Mouse (Mus musculus) forebrain, embryonic 12.5 days (tissue): Measurements from ENCODE around the gene Olfr694. TPM values are rescaled to one million over a fixed set of nuclear protein-coding genes. Genes with fewer than 3 reads are reported as not detected.
"Not testable (repeated sequence)": the region's sequence is repeated elsewhere in the genome, so short reads cannot be mapped to it uniquely, and the experiment has no call there.

ENCODE experiments used
- ATAC-seq: fragments of 200-750 bp; cut with Nextera tagmentation; 2 replicates; pipeline ENCODE4 v1.8.0; 2017; ENCODE audit warnings: moderate TSS enrichment; ENCODE audit not compliant: low FRiP score
- H3K27ac ChIP-seq: fragments of 300-500 bp; sonication (generic); 2 replicates; pipeline ENCODE4 v1.5.1; 2016; ENCODE audit warnings: mild to moderate bottlenecking
- H3K27me3 ChIP-seq: fragments of 300-500 bp; sonication (generic); 2 replicates; pipeline ENCODE4 v1.6.1; 2016; ENCODE audit warnings: mild to moderate bottlenecking
- H3K36me3 ChIP-seq: fragments of 300-500 bp; sonication (generic); replicated peaks from 2 replicates; pipeline ENCODE4 v1.6.1; 2016; ENCODE audit warnings: mild to moderate bottlenecking
- H3K4me1 ChIP-seq: fragments of 300-500 bp; sonication (generic); 2 replicates; pipeline ENCODE4 v1.6.1; 2016
- H3K4me2 ChIP-seq: fragments of 300-500 bp; sonication (generic); 2 replicates; pipeline ENCODE4 v1.6.1; 2016; ENCODE audit warnings: mild to moderate bottlenecking, moderate library complexity
- H3K4me3 ChIP-seq: fragments of 300-500 bp; sonication (generic); replicated peaks from 2 replicates; pipeline ENCODE4 v1.5.1; 2016; ENCODE audit warnings: mild to moderate bottlenecking
- H3K9ac ChIP-seq: fragments of 300-500 bp; sonication (generic); 2 replicates; pipeline ENCODE4 v1.6.1; 2016; ENCODE audit warnings: mild to moderate bottlenecking
- H3K9me3 ChIP-seq: fragments of 300-500 bp; sonication (generic); 2 replicates; pipeline ENCODE4 v1.6.1; 2016
- WGBS: fragments of 180-500 bp; shearing (Covaris S2); methylation state at CpG from one replicate; pipeline ENCODE4 v1.1.7; 2016; 5-methylcytosine and 5-hydroxymethylcytosine counted together
- polyA plus RNA-seq: library from polyadenylated mRNA; unstranded; fragments of >200 nt; fragmentation: Nextera tagmentation; extraction: Ambion mirVana; gene quantifications from 2 replicates; pipeline ENCODE4 v1.2.1, GENCODE M21; 2016

Olfr694 gene
- polyA plus RNA-seq = not detected in 2 replicates

DNA sequence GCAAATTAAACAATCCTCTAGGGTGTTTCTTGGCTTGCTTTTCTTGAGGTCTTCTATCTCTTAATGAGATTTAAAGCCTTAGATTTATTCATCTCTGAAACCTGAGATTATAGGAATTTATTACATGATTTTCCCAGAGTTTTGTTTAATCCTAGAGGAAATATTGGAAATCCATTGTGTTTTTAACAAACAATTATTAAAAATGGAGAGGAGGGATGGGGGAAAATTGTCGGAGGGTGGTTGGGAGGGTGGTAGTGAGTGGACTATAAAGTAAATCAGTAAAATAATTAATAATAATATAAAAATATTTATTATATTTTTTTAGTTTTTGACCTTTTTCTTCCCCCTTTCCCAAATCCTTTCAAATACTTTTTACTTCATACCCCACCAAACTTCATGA, at the start of gene Olfr694:
Gene Olfr694 (minus strand): TSS at position 101 of the 400 bp plus-strand sequence.
- Histone ChIP-seq H3K27me3 (no peaks in the 10 kb centered on the region), H3K9me3 (0 out of 2 replicates have a peak, but pooled peaks cover 2% of the 10 kb centered on the region), H3K4me3 (no peak within 1 kb of the TSS), H3K36me3 (no peaks in the 10 kb centered on the region), H3K9ac (no peak within 1 kb of the TSS), H3K4me2 (no peak within 1 kb of the TSS), H3K4me1 (no peaks in the 10 kb centered on the region), H3K27ac (no peak within 1 kb of the TSS)
- WGBS = 95% methylated on average over 1 of the region's 1 CpGs
- ATAC-seq = no peak

DNA sequence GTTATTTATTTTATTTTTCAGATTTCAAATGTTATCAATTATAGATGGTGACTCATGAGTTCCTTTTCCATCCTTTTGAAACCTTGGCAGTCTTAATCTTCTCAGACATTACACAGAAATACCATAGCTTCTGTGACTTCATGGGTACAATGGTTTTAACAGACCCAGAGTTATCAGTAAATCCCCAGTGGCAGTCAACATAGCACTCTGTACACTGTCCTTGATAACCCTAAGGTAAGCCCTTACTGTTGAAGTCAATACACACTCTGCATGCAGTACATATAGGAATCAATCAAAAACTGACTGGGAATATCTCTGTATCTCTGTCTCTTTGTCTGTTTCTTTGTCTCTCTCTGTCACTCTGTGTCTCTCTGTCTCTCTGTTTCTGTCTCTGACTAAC, 45.4 kb upstream of the Olfr694 start:
- no peak for ATAC-seq
- Histone ChIP-seq H3K9ac (no peak overlapping the region), H3K27me3 (no peaks in the 10 kb centered on the region), H3K4me2 (no peak overlapping the region), H3K4me3 (no peak overlapping the region), H3K36me3 (no peaks in the 10 kb centered on the region), H3K9me3 (no peaks in the 10 kb centered on the region; the same call in 1 of the 2 replicates), H3K4me1 (no peaks in the 10 kb centered on the region), H3K27ac (no peak overlapping the region)

DNA sequence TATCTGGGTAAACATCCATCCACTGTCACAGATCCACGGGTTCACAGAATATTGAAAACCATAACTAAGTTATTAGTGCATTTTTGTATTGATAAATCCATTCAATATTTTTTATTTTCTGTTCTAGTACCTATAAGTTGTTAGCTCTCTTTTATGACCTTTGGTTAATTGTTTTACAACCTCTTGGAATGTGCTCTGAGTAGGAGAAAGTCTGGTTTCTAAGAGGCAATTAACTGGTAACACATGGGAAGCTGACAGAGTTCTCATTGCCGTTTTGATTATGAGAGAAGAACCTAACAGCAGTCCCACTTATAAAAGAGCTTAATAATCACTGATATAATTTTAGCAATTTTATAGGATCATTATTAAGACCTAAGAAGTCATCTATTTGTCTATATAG, 42.1 kb upstream of the Olfr694 start:
- Histone ChIP-seq H3K9me3 (no peaks in the 10 kb centered on the region; the same call in 1 of the 2 replicates), H3K36me3 (no peaks in the 10 kb centered on the region), H3K4me1 (no peaks in the 10 kb centered on the region), H3K9ac (no peak overlapping the region), H3K27ac (no peak overlapping the region), H3K4me3 (no peak overlapping the region), H3K4me2 (no peak overlapping the region), H3K27me3 (no peaks in the 10 kb centered on the region)
- WGBS = 80% methylated on average over 2 of the region's 2 CpGs
- no peak for ATAC-seq

GRCm38 (mm10) chr7:106725654-106726053, 34.0 kb upstream of the Olfr694 start:
- WGBS = 87% methylated on average over 2 of the region's 2 CpGs
- not testable (repeated sequence) for H3K4me2 ChIP-seq, H3K27ac ChIP-seq, H3K4me3 ChIP-seq, H3K27me3 ChIP-seq, ATAC-seq, H3K4me1 ChIP-seq, H3K9me3 ChIP-seq, H3K36me3 ChIP-seq, H3K9ac ChIP-seq

DNA sequence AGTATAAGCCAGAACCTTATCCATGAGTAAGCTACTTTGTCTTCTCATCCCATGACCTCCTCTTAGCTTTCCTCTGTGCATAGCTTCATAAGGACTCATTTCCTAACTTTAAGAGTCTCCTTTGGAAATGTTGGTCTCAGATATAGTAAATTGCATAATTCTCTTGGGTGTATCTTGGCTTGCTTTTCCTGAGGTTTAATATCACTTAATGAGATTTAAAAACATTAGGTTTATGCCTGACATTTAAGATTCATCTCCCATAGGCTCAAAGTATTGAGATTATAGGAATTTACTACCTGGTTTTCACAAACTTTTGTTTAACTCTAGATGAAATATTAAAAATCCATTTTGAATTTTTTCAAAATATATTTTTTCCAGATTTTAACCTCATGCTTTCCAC, 24.7 kb upstream of the Olfr694 start, which contains the start of gene Olfr695:
Gene Olfr695 (minus strand): TSS at position 101 of the 400 bp plus-strand sequence.
- Histone ChIP-seq H3K9ac (no peak within 1 kb of the TSS), H3K4me1 (no peaks in the 10 kb centered on the region)

DNA sequence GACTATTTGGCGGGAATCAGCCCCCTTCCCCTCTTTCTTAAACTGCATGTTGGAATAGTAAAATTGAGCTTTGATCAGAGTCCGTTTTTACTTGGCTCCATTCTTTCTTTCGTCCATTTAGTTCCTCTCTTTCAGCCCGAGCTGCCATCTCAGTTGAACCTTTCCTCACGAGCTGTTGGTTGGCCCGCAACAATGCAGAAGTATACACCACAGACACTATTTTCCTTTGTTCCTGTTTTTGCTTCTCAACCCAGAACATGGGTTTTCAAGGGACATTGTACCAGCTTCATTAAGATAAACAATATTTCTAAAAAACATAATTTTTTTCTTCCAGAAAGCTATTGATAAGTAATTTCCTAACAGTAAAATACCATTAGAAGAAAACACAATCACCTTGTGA, 19.8 kb upstream of the Olfr694 start:
- Histone ChIP-seq H3K36me3 (no peaks in the 10 kb centered on the region), H3K27ac (no peak overlapping the region), H3K4me2 (no peak overlapping the region), H3K9me3 (0 out of 2 replicates have a peak, but pooled peaks cover 3% of the 10 kb centered on the region), H3K4me1 (no peaks in the 10 kb centered on the region), H3K9ac (no peak overlapping the region), H3K27me3 (no peaks in the 10 kb centered on the region), H3K4me3 (no peak overlapping the region)
- ATAC-seq = no peak
- WGBS = 87% methylated on average over 6 of the region's 6 CpGs

More for the DNA sequence above, 24.7 kb upstream of the Olfr694 start, which contains the start of gene Olfr695:
- H3K4me3 ChIP-seq = no peak within 1 kb of the TSS
- no peak within 1 kb of the TSS for H3K4me2 ChIP-seq
- H3K36me3 ChIP-seq = no peaks in the 10 kb centered on the region
- ATAC-seq = no peak
- H3K27me3 ChIP-seq = no peaks in the 10 kb centered on the region
- no peaks in the 10 kb centered on the region for H3K9me3 ChIP-seq
- H3K27ac ChIP-seq = no peak within 1 kb of the TSS

DNA sequence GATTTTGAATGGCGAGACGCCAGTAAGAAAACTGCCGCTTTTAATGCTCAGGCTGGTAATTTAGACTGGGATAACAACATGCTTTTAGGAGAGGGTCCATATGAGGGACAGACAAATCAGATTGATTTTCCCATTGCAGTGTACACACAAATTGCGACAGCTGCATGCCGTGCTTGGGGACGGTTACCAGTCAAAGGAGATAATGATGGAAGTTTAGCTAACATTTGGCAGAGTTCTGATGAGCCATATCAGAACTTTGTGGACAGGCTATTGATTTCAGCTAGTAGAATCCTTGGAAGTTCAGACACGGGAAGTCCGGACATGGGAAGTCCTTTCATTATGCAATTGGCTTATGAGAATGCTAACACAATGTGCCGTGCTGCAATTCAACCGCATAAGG, 16.1 kb upstream of the Olfr694 start:
- H3K9me3 ChIP-seq, H3K4me3 ChIP-seq, H3K4me2 ChIP-seq, ATAC-seq, H3K4me1 ChIP-seq, H3K27me3 ChIP-seq, H3K9ac ChIP-seq, H3K36me3 ChIP-seq, H3K27ac ChIP-seq: not testable (repeated sequence)
- WGBS = 90% methylated on average over 10 of the region's 10 CpGs

GRCm38 (mm10) chr7:106696891-106697290, 5.3 kb upstream of the Olfr694 start:
- WGBS = 76% methylated on average over 1 of the region's 1 CpGs
- H3K4me2 ChIP-seq = no peak overlapping the region
- H3K9me3 ChIP-seq = peaks cover 16% of the 10 kb centered on the region; the same call in 1 of the 2 replicates
- no peak for ATAC-seq
- H3K9ac ChIP-seq = no peak overlapping the region
- no peak overlapping the region for H3K4me3 ChIP-seq
- no peak overlapping the region for H3K27ac ChIP-seq
- no peaks in the 10 kb centered on the region for H3K36me3 ChIP-seq
- H3K27me3 ChIP-seq = no peaks in the 10 kb centered on the region
- H3K4me1 ChIP-seq = no peaks in the 10 kb centered on the region

DNA sequence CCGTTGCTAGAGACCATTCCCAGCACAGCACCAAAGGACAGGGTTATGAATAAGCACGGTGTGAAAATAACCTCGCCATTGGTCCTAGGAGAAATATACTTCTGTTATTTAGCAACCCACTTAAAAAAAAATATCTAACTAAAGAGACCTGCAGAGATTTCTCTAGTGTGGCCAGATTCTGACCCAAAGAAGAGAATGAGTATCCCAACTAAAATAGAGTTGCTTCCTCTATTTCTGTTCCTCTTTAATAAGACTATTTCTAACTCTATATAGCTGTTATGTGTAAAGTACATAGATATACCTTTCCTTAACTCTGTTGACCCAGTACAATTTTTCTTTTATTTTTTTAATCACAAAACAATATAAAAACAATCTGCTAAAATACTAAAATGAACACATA, 1.4 kb upstream of the Olfr694 start:
- ATAC-seq = no peak
- no peak overlapping the region for H3K9ac ChIP-seq
- 89% methylated on average over 3 of the region's 3 CpGs for WGBS

GRCm38 (mm10) chr7:106685382-106685781, 6.2 kb downstream of the Olfr694 start:
- WGBS = 83% methylated on average over 2 of the region's 2 CpGs
- H3K9me3 ChIP-seq = no peaks in the 10 kb centered on the region
- no peak overlapping the region for H3K9ac ChIP-seq
- no peak overlapping the region for H3K4me3 ChIP-seq
- H3K27me3 ChIP-seq = no peaks in the 10 kb centered on the region
- ATAC-seq = no peak
- no peaks in the 10 kb centered on the region for H3K4me1 ChIP-seq
- H3K36me3 ChIP-seq = no peaks in the 10 kb centered on the region
- H3K27ac ChIP-seq = no peak overlapping the region
- no peak overlapping the region for H3K4me2 ChIP-seq

More for the DNA sequence above, 1.4 kb upstream of the Olfr694 start:
- H3K4me1 ChIP-seq = no peaks in the 10 kb centered on the region
- no peaks in the 10 kb centered on the region for H3K27me3 ChIP-seq
- 0 out of 2 replicates have a peak, but pooled peaks cover 2% of the 10 kb centered on the region for H3K9me3 ChIP-seq
- no peak overlapping the region for H3K4me2 ChIP-seq
- H3K36me3 ChIP-seq = no peaks in the 10 kb centered on the region
- no peak overlapping the region for H3K27ac ChIP-seq
- H3K4me3 ChIP-seq = no peak overlapping the region

GRCm38 (mm10) chr7:106680484-106680883, 11.1 kb downstream of the Olfr694 start, which contains the start of gene Olfr693:
Gene Olfr693 (minus strand): TSS chr7:106680584.
- no peaks in the 10 kb centered on the region for H3K27me3 ChIP-seq
- no peak within 1 kb of the TSS for H3K9ac ChIP-seq
- no peak for ATAC-seq
- H3K4me3 ChIP-seq = no peak within 1 kb of the TSS
- H3K27ac ChIP-seq = no peak within 1 kb of the TSS
- no peak within 1 kb of the TSS for H3K4me2 ChIP-seq
- no peaks in the 10 kb centered on the region for H3K36me3 ChIP-seq
- H3K4me1 ChIP-seq = no peaks in the 10 kb centered on the region
- H3K9me3 ChIP-seq = no peaks in the 10 kb centered on the region

DNA sequence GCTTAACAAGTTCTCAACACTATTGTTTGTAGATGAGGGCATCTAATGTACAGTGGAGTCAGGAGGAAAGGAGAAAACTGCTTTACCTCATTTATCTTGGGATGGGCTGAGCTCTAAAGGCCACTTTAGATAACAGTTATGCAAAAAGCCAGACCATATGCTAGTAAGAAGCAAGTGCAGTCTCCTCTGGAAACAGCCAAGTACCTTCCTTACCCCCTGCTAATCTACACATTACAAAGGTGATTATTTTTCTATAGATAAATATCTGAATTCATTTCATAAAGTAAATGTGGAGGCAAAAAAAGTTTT, 39.3 kb downstream of the Olfr694 start:
- Histone ChIP-seq H3K9me3 (0 out of 2 replicates have a peak, but pooled peaks cover 3% of the 10 kb centered on the region), H3K9ac (no peak overlapping the region), H3K4me2 (no peak overlapping the region), H3K4me3 (no peak overlapping the region), H3K27ac (no peak overlapping the region), H3K27me3 (no peaks in the 10 kb centered on the region), H3K4me1 (no peaks in the 10 kb centered on the region), H3K36me3 (no peaks in the 10 kb centered on the region)
- no peak for ATAC-seq

DNA sequence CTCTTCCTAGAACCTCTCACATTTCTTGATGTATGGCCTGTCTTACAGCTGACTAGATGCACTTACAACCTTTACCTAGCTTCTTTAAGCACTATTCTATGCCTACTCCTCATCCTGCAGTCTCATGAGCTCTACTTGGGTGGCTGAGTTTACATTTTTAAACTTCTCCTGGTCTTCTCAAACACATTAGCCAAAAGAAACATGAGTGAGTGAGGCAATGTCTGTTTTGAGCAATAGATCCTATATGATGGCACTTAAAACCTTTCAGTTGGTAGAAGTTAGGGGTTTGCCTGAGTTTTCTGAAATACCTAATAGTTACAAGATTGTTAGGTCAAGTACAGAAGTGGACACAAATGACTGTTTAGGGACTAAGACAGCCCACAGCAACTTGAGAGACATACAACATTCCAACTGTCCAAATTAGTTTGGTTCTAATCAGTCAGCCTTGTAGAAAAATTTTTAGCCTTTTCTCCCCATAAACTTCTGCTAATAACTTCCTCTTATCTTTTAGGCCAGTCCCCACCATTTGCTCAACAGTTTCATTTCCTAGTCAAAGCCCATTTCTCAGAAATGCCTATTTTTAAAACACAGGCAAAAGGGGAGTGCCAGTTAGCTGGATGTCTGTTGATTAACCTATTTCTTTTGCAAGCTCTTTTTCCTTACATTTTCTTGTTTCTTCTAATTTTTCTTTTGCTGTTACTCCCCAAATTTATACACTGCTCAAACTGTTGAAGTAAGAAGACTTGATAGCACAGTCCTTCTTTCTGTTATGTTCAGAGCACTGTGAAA, 39.9 kb downstream of the Olfr694 start:
- Histone ChIP-seq H3K9me3 (0 out of 2 replicates have a peak, but pooled peaks cover 3% of the 10 kb centered on the region), H3K36me3 (no peaks in the 10 kb centered on the region)
- no peak for ATAC-seq

More for the DNA sequence above, 39.9 kb downstream of the Olfr694 start:
- Histone ChIP-seq H3K4me2 (no peak overlapping the region), H3K4me3 (no peak overlapping the region), H3K27ac (no peak overlapping the region), H3K9ac (no peak overlapping the region), H3K27me3 (no peaks in the 10 kb centered on the region), H3K4me1 (no peaks in the 10 kb centered on the region)
